Mouse (Mus musculus): ENCODE data around the gene Rps6kb1. TPM values are rescaled to one million over a fixed set of nuclear protein-coding genes. Genes with fewer than 3 reads are reported as not detected.
"Not testable (repeated sequence)": the region's sequence is repeated elsewhere in the genome, so short reads cannot be mapped to it uniquely, and the experiment has no call there.

The Rps6kb1 gene
- polyA plus RNA-seq, 1 experiment from 2014 or later: 53.3 TPM

- no peak for ATAC-seq
- Histone ChIP-seq H3K4me1 (ENCODE audit: control insufficient read depth, insufficient read depth, low read length) (no peaks in the 10 kb centered on the region), H3K36me3 (ENCODE audit: control insufficient read depth, insufficient read depth, low read length) (peaks cover 18% of the 10 kb centered on the region), H3K27ac (ENCODE audit: low read length) (no peak overlapping the region), H3K9me3 (replicated peaks; ENCODE audit: control insufficient read depth, low read length, poor library complexity, severe bottlenecking) (no peaks in the 10 kb centered on the region), H3K4me3 (ENCODE audit: low read depth, low read length) (no peak overlapping the region), H3K27me3 (ENCODE audit: control insufficient read depth, insufficient read depth, low read depth, low read length) (no peaks in the 10 kb centered on the region), H3K9ac (ENCODE audit: low read depth, low read length) (no peak overlapping the region), H3K4me2 (ENCODE audit: low read length) (no peak overlapping the region)
- WGBS: 96% methylated on average over 5 of the region's 5 CpGs
Observed at GRCm38 (mm10) chr11:86534201-86534910, 10.2 kb downstream of the Rps6kb1 start.

- not testable (repeated sequence) for H3K9me3 ChIP-seq (replicated peaks; ENCODE audit: control insufficient read depth, low read length, poor library complexity, severe bottlenecking); ATAC-seq; H3K4me2 ChIP-seq (ENCODE audit: low read length); H3K27me3 ChIP-seq (ENCODE audit: control insufficient read depth, insufficient read depth, low read depth, low read length); H3K9ac ChIP-seq (ENCODE audit: low read depth, low read length); H3K27ac ChIP-seq (ENCODE audit: low read length); H3K4me1 ChIP-seq (ENCODE audit: control insufficient read depth, insufficient read depth, low read length); H3K4me3 ChIP-seq (ENCODE audit: low read depth, low read length)
- WGBS: 90% methylated on average over 6 of the region's 6 CpGs
- H3K36me3 ChIP-seq (ENCODE audit: control insufficient read depth, insufficient read depth, low read length): peaks cover 18% of the 10 kb centered on the region
Observed at GRCm38 (mm10) chr11:86533302-86533701, 11.3 kb downstream of the Rps6kb1 start.

- Histone ChIP-seq H3K4me2 (ENCODE audit: low read length) (no peak overlapping the region), H3K4me3 (ENCODE audit: low read depth, low read length) (no peak overlapping the region), H3K36me3 (ENCODE audit: control insufficient read depth, insufficient read depth, low read length) (peaks cover 18% of the 10 kb centered on the region), H3K9me3 (replicated peaks; ENCODE audit: control insufficient read depth, low read length, poor library complexity, severe bottlenecking) (no peaks in the 10 kb centered on the region), H3K4me1 (ENCODE audit: control insufficient read depth, insufficient read depth, low read length) (no peaks in the 10 kb centered on the region), H3K9ac (ENCODE audit: low read depth, low read length) (no peak overlapping the region), H3K27me3 (ENCODE audit: control insufficient read depth, insufficient read depth, low read depth, low read length) (no peaks in the 10 kb centered on the region), H3K27ac (ENCODE audit: low read length) (no peak overlapping the region)
- WGBS: 59% methylated on average over 1 of the region's 1 CpGs
- no peak for ATAC-seq
Observed at GRCm38 (mm10) chr11:86532834-86533233, 11.8 kb downstream of the Rps6kb1 start.

GRCm38 (mm10) chr11:86527528-86527927 is 17.1 kb downstream of the Rps6kb1 start:
- Histone ChIP-seq H3K4me1 (ENCODE audit: control insufficient read depth, insufficient read depth, low read length) (no peaks in the 10 kb centered on the region), H3K27ac (ENCODE audit: low read length) (no peak overlapping the region), H3K9ac (ENCODE audit: low read depth, low read length) (no peak overlapping the region), H3K4me3 (ENCODE audit: low read depth, low read length) (no peak overlapping the region), H3K27me3 (ENCODE audit: control insufficient read depth, insufficient read depth, low read depth, low read length) (no peaks in the 10 kb centered on the region), H3K4me2 (ENCODE audit: low read length) (no peak overlapping the region), H3K36me3 (ENCODE audit: control insufficient read depth, insufficient read depth, low read length) (peaks cover 21% of the 10 kb centered on the region), H3K9me3 (replicated peaks; ENCODE audit: control insufficient read depth, low read length, poor library complexity, severe bottlenecking) (no peaks in the 10 kb centered on the region)
- 94% methylated on average over 4 of the region's 4 CpGs for WGBS
- ATAC-seq: no peak

- no peak overlapping the region for H3K4me2 ChIP-seq (ENCODE audit: low read length)
- no peak overlapping the region for H3K4me3 ChIP-seq (ENCODE audit: low read depth, low read length)
- no peak overlapping the region for H3K27ac ChIP-seq (ENCODE audit: low read length)
- no peaks in the 10 kb centered on the region for H3K9me3 ChIP-seq (replicated peaks; ENCODE audit: control insufficient read depth, low read length, poor library complexity, severe bottlenecking)
- 96% methylated on average over 7 of the region's 7 CpGs for WGBS
- no peaks in the 10 kb centered on the region for H3K27me3 ChIP-seq (ENCODE audit: control insufficient read depth, insufficient read depth, low read depth, low read length)
- H3K4me1 ChIP-seq (ENCODE audit: control insufficient read depth, insufficient read depth, low read length): no peaks in the 10 kb centered on the region
- H3K9ac ChIP-seq (ENCODE audit: low read depth, low read length): no peak overlapping the region
- no peak for ATAC-seq
- peaks cover 28% of the 10 kb centered on the region for H3K36me3 ChIP-seq (ENCODE audit: control insufficient read depth, insufficient read depth, low read length)
Observed at GRCm38 (mm10) chr11:86519751-86520150, 24.9 kb downstream of the Rps6kb1 start.

GRCm38 (mm10) chr11:86517229-86517628 is 27.4 kb downstream of the Rps6kb1 start:
- 97% methylated on average over 3 of the region's 3 CpGs for WGBS
- Histone ChIP-seq H3K27me3 (ENCODE audit: control insufficient read depth, insufficient read depth, low read depth, low read length) (no peaks in the 10 kb centered on the region), H3K27ac (ENCODE audit: low read length) (no peak overlapping the region), H3K4me1 (ENCODE audit: control insufficient read depth, insufficient read depth, low read length) (no peaks in the 10 kb centered on the region), H3K9me3 (replicated peaks; ENCODE audit: control insufficient read depth, low read length, poor library complexity, severe bottlenecking) (no peaks in the 10 kb centered on the region), H3K9ac (ENCODE audit: low read depth, low read length) (no peak overlapping the region), H3K36me3 (ENCODE audit: control insufficient read depth, insufficient read depth, low read length) (peaks cover 27% of the 10 kb centered on the region), H3K4me2 (ENCODE audit: low read length) (no peak overlapping the region), H3K4me3 (ENCODE audit: low read depth, low read length) (no peak overlapping the region)
- no peak for ATAC-seq

GRCm38 (mm10) chr11:86516620-86517019 is 28.0 kb downstream of the Rps6kb1 start:
- Histone ChIP-seq H3K9me3 (replicated peaks; ENCODE audit: control insufficient read depth, low read length, poor library complexity, severe bottlenecking) (no peaks in the 10 kb centered on the region), H3K4me2 (ENCODE audit: low read length) (no peak overlapping the region), H3K27ac (ENCODE audit: low read length) (no peak overlapping the region), H3K9ac (ENCODE audit: low read depth, low read length) (no peak overlapping the region), H3K27me3 (ENCODE audit: control insufficient read depth, insufficient read depth, low read depth, low read length) (no peaks in the 10 kb centered on the region), H3K4me1 (ENCODE audit: control insufficient read depth, insufficient read depth, low read length) (no peaks in the 10 kb centered on the region), H3K36me3 (ENCODE audit: control insufficient read depth, insufficient read depth, low read length) (peaks cover 28% of the 10 kb centered on the region), H3K4me3 (ENCODE audit: low read depth, low read length) (no peak overlapping the region)
- no peak for ATAC-seq
- 92% methylated on average over 3 of the region's 3 CpGs for WGBS

- Histone ChIP-seq H3K4me2 (ENCODE audit: low read length) (no peak overlapping the region), H3K9ac (ENCODE audit: low read depth, low read length) (no peak overlapping the region), H3K4me1 (ENCODE audit: control insufficient read depth, insufficient read depth, low read length) (no peaks in the 10 kb centered on the region)
Observed at GRCm38 (mm10) chr11:86507991-86508390, 36.6 kb downstream of the Rps6kb1 start.

GRCm38 (mm10) chr11:86507334-86507733 is 37.3 kb downstream of the Rps6kb1 start:
- 96% methylated on average over 2 of the region's 2 CpGs for WGBS
- no peak for ATAC-seq
- Histone ChIP-seq H3K4me3 (ENCODE audit: low read depth, low read length) (no peak overlapping the region), H3K4me2 (ENCODE audit: low read length) (no peak overlapping the region), H3K9ac (ENCODE audit: low read depth, low read length) (no peak overlapping the region), H3K36me3 (ENCODE audit: control insufficient read depth, insufficient read depth, low read length) (peaks cover 35% of the 10 kb centered on the region), H3K27me3 (ENCODE audit: control insufficient read depth, insufficient read depth, low read depth, low read length) (no peaks in the 10 kb centered on the region), H3K27ac (ENCODE audit: low read length) (no peak overlapping the region), H3K4me1 (ENCODE audit: control insufficient read depth, insufficient read depth, low read length) (no peaks in the 10 kb centered on the region), H3K9me3 (replicated peaks; ENCODE audit: control insufficient read depth, low read length, poor library complexity, severe bottlenecking) (no peaks in the 10 kb centered on the region)

More at GRCm38 (mm10) chr11:86507991-86508390, 36.6 kb downstream of the Rps6kb1 start:
- H3K9me3 ChIP-seq (replicated peaks; ENCODE audit: control insufficient read depth, low read length, poor library complexity, severe bottlenecking): no peaks in the 10 kb centered on the region
- ATAC-seq: no peak
- H3K27me3 ChIP-seq (ENCODE audit: control insufficient read depth, insufficient read depth, low read depth, low read length): no peaks in the 10 kb centered on the region
- H3K27ac ChIP-seq (ENCODE audit: low read length): no peak overlapping the region
- H3K4me3 ChIP-seq (ENCODE audit: low read depth, low read length): no peak overlapping the region
- H3K36me3 ChIP-seq (ENCODE audit: control insufficient read depth, insufficient read depth, low read length): peaks cover 30% of the 10 kb centered on the region
- 94% methylated on average over 2 of the region's 2 CpGs for WGBS

Measured in midbrain, embryonic 16.5 days (tissue).